Mouse (Mus musculus): ENCODE measurements at regions not wholly inside any gene's neighbourhood (a gene's known extent, or its start where the extent isn't known, plus 50 kb on each side); places are given as distances from the start of the nearest gene placed in this dataset.

- no peak for DNase-seq (ENCODE audit: low read depth in 1 of 2, low spot score in 2 of 2)
These were observed 89.5 kb downstream of the Tmem38b start for GRCm38 (mm10) chr4:53915326-53915725.

GRCm38 (mm10) chr4:53919188-53919587 is 93.3 kb downstream of the Tmem38b start:
- no peak for DNase-seq (ENCODE audit: low read depth in 1 of 2, low spot score in 2 of 2)

GRCm38 (mm10) chr4:53920587-53920986 is 94.7 kb downstream of the Tmem38b start:
- DNase-seq (ENCODE audit: low read depth in 1 of 2, low spot score in 2 of 2) = no peak

- DNase-seq (ENCODE audit: low read depth in 1 of 2, low spot score in 2 of 2) = no peak
These were observed 105.2 kb downstream of the Tmem38b start for GRCm38 (mm10) chr4:53931068-53931467.

- DNase-seq (ENCODE audit: low read depth in 1 of 2, low spot score in 2 of 2) = no peak
These were observed 105.7 kb downstream of the Tmem38b start for GRCm38 (mm10) chr4:53931499-53931898.

GRCm38 (mm10) chr4:53935306-53935705 is 109.5 kb downstream of the Tmem38b start:
- DNase-seq (ENCODE audit: low read depth in 1 of 2, low spot score in 2 of 2) = no peak

GRCm38 (mm10) chr4:53948736-53949135 is 122.9 kb downstream of the Tmem38b start:
- no peak for DNase-seq (ENCODE audit: low read depth in 1 of 2, low spot score in 2 of 2)

GRCm38 (mm10) chr4:53949164-53949563 is 123.3 kb downstream of the Tmem38b start:
- no peak for DNase-seq (ENCODE audit: low read depth in 1 of 2, low spot score in 2 of 2)

GRCm38 (mm10) chr4:53950496-53950895 is 124.7 kb downstream of the Tmem38b start:
- DNase-seq (ENCODE audit: low read depth in 1 of 2, low spot score in 2 of 2) = no peak

- no peak for DNase-seq (ENCODE audit: low read depth in 1 of 2, low spot score in 2 of 2)
These were observed 125.3 kb downstream of the Tmem38b start for GRCm38 (mm10) chr4:53951003-53951733.

GRCm38 (mm10) chr4:53951734-53952109 is 125.9 kb downstream of the Tmem38b start:
- DNase-seq (ENCODE audit: low read depth in 1 of 2, low spot score in 2 of 2) = no peak

GRCm38 (mm10) chr4:53952288-53952687 is 126.4 kb downstream of the Tmem38b start:
- DNase-seq (ENCODE audit: low read depth in 1 of 2, low spot score in 2 of 2) = no peak

GRCm38 (mm10) chr4:53962458-53962857 is 136.6 kb downstream of the Tmem38b start:
- DNase-seq (ENCODE audit: low read depth in 1 of 2, low spot score in 2 of 2) = no peak

GRCm38 (mm10) chr4:53970461-53970860 is 144.6 kb downstream of the Tmem38b start:
- DNase-seq (ENCODE audit: low read depth in 1 of 2, low spot score in 2 of 2) = no peak

- no peak for DNase-seq (ENCODE audit: low read depth in 1 of 2, low spot score in 2 of 2)
These were observed 145.1 kb downstream of the Tmem38b start for GRCm38 (mm10) chr4:53970960-53971359.

GRCm38 (mm10) chr4:53976036-53976638 is 150.3 kb downstream of the Tmem38b start:
- DNase-seq (ENCODE audit: low read depth in 1 of 2, low spot score in 2 of 2) = no peak

- DNase-seq (ENCODE audit: low read depth in 1 of 2, low spot score in 2 of 2) = no peak
These were observed 160.9 kb downstream of the Tmem38b start for GRCm38 (mm10) chr4:53986519-53987301.

- DNase-seq (ENCODE audit: low read depth in 1 of 2, low spot score in 2 of 2) = no peak
These were observed 161.7 kb downstream of the Tmem38b start for GRCm38 (mm10) chr4:53987536-53987935.

- DNase-seq (ENCODE audit: low read depth in 1 of 2, low spot score in 2 of 2) = no peak
These were observed 195.4 kb downstream of the Tmem38b start for GRCm38 (mm10) chr4:54021069-54021829.

GRCm38 (mm10) chr4:54021861-54022385 is 196.1 kb downstream of the Tmem38b start:
- no peak for DNase-seq (ENCODE audit: low read depth in 1 of 2, low spot score in 2 of 2)

- no peak for DNase-seq (ENCODE audit: low read depth in 1 of 2, low spot score in 2 of 2)
These were observed 201.1 kb downstream of the Tmem38b start for GRCm38 (mm10) chr4:54026919-54027318.

Measured in monocyte, adult 2 months (primary cell).